16 mouse cellular contexts compared by ENCODE assay signal in genomic region chr11:78777851-78778680, GRCm38 (mm10). TPM values are rescaled to one million over a fixed set of nuclear protein-coding genes. Genes with fewer than 3 reads are reported as not detected.
A peak's percentile ranks its signal among the peaks of the same experiment; 100 is the strongest.
DNase-seq lines count a peak whose midpoint lies in the region; ATAC-seq and TF ChIP-seq lines count a peak whose summit lies in the region.
"Had no signal": no experiment of that assay in that cellular context is flagged by ENCODE, and none has a peak within 500 bp of the region (broad histone marks: within the 10 kb centered on the region; RNA-seq: fewer than 3 reads in every experiment).

No protein-coding gene starts in this region.

- H3K79me2 ChIP-seq in liver, adult 2 months (ENCODE audit: control insufficient read depth, insufficient read depth, low read length): no peaks in the 10 kb centered on the region

- H3K9ac ChIP-seq in liver, adult 2 months (ENCODE audit: low read depth, low read length): no peak overlapping the region
- no peak overlapping the region for H3K9ac ChIP-seq in liver, embryonic 11.5 days (ENCODE audit: low read depth, low read length)
- H3K9ac ChIP-seq in embryonic facial prominence, embryonic 13.5 days: peak overlapping the region; percentile 36; the same call in 1 of the 2 replicates
- H3K9ac ChIP-seq: hindbrain, embryonic 15.5 days had no signal

- ATAC-seq in liver, embryonic 11.5 days (replicated peaks; ENCODE audit: low FRiP score): no peak
- ATAC-seq in embryonic facial prominence, embryonic 13.5 days (ENCODE audit: insufficient number of reproducible peaks, insufficient read depth, low FRiP score, low TSS enrichment, low read depth): no peak
- ATAC-seq: CD4-positive, CD25-positive, alpha-beta regulatory T cell, adult 4 months had no signal

- no peak for TF ChIP-seq CTCF in liver, adult 2 months (IDR thresholded peaks at IDR 0.05; ENCODE audit: low read depth, low read length)
- no peak for TF ChIP-seq CTCF in brain, embryonic 14.5 days (IDR thresholded peaks at IDR 0.05; ENCODE audit: borderline replicate concordance, extremely low read depth, insufficient read depth, insufficient read length)

- 0 out of 2 replicates have a peak, but pooled peaks cover 3% of the 10 kb centered on the region for H3K4me1 ChIP-seq in liver, adult 2 months (ENCODE audit: control insufficient read depth, insufficient read depth, low read length)
- no peaks in the 10 kb centered on the region for H3K4me1 ChIP-seq in liver, embryonic 11.5 days (replicated peaks; ENCODE audit: control insufficient read depth, insufficient read depth, low read length)
- H3K4me1 ChIP-seq in embryonic facial prominence, embryonic 13.5 days: peaks cover 11% of the 10 kb centered on the region
- H3K4me1 ChIP-seq: hindbrain, embryonic 15.5 days had no signal

- no peaks in the 10 kb centered on the region for H3K9me3 ChIP-seq in liver, embryonic 11.5 days (ENCODE audit: control insufficient read depth, low read length)
- H3K9me3 ChIP-seq in embryonic facial prominence, embryonic 13.5 days: no peaks in the 10 kb centered on the region
- H3K9me3 ChIP-seq: hindbrain, embryonic 15.5 days had no signal

- no peak overlapping the region; the same call in 1 of the 2 replicates for H3K4me2 ChIP-seq in liver, embryonic 11.5 days
- H3K4me2 ChIP-seq in embryonic facial prominence, embryonic 13.5 days: no peak overlapping the region
- H3K4me2 ChIP-seq: hindbrain, embryonic 15.5 days had no signal

- H3K27me3 ChIP-seq in liver, adult 2 months (ENCODE audit: control insufficient read depth, insufficient read depth, low read length): no peaks in the 10 kb centered on the region
- no peaks in the 10 kb centered on the region for H3K27me3 ChIP-seq in liver, embryonic 11.5 days (replicated peaks; ENCODE audit: control insufficient read depth, insufficient read depth, low read length)
- no peaks in the 10 kb centered on the region for H3K27me3 ChIP-seq in embryonic facial prominence, embryonic 13.5 days
- H3K27me3 ChIP-seq: hindbrain, embryonic 15.5 days had no signal

- DNase-seq in liver, adult 2 months (ENCODE audit: extremely low read depth, low read depth, low spot score): peak; percentile 86
- DNase-seq in liver, embryonic 11.5 days (ENCODE audit: low spot score): no peak
- peak; percentile 72 for DNase-seq in brain, embryonic 14.5 days (ENCODE audit: low read depth)
- DNase-seq in kidney, postnatal 10 days: peak; percentile 51
- DNase-seq in spleen, postnatal 10 days (ENCODE audit: low spot score in 2 of 2): no peak
- no peak for DNase-seq in spleen, adult 18-20 months
- DNase-seq: adrenal gland, postnatal 10 days; cerebellum, adult 2 months; gastrocnemius, postnatal 10 days; heart, adult 2 months; lung, adult 18-20 months; right cerebral cortex, postnatal 14 days; thymus, adult 2 months had no signal

- H3K27ac ChIP-seq in liver, adult 2 months (replicated peaks; ENCODE audit: insufficient read depth, low read depth, low read length): no peak overlapping the region
- no peak overlapping the region for H3K27ac ChIP-seq in liver, embryonic 11.5 days (ENCODE audit: low read depth, low read length)
- H3K27ac ChIP-seq in embryonic facial prominence, embryonic 13.5 days: no peak overlapping the region
- H3K27ac ChIP-seq: heart, adult 2 months; hindbrain, embryonic 15.5 days had no signal

- no peak overlapping the region for H3K4me3 ChIP-seq in liver, adult 2 months (ENCODE audit: insufficient read depth, low read depth, low read length)
- H3K4me3 ChIP-seq in liver, embryonic 11.5 days (ENCODE audit: low read depth, low read length): no peak overlapping the region
- H3K4me3 ChIP-seq in embryonic facial prominence, embryonic 13.5 days: no peak overlapping the region
- H3K4me3 ChIP-seq: heart, adult 2 months; hindbrain, embryonic 15.5 days had no signal

- no peak for TF ChIP-seq POLR2A in liver, adult 2 months (IDR thresholded peaks at IDR 0.05; ENCODE audit: extremely low read depth, insufficient read depth, low read length)
- no peak for TF ChIP-seq POLR2A in brain, embryonic 14.5 days (IDR thresholded peaks at IDR 0.05; ENCODE audit: borderline replicate concordance, extremely low read depth, insufficient read depth, insufficient read length, poor library complexity, severe bottlenecking)

- H3K36me3 ChIP-seq in liver, adult 2 months (ENCODE audit: control insufficient read depth, insufficient read depth, low read length): no peaks in the 10 kb centered on the region
- H3K36me3 ChIP-seq in liver, embryonic 11.5 days (ENCODE audit: control insufficient read depth, insufficient read depth, low read length): no peaks in the 10 kb centered on the region
- H3K36me3 ChIP-seq in embryonic facial prominence, embryonic 13.5 days: no peaks in the 10 kb centered on the region
- H3K36me3 ChIP-seq: hindbrain, embryonic 15.5 days had no signal

- WGBS in liver, adult 2 months: 60% methylated on average over 10 of the region's 10 CpGs
- WGBS in liver, embryonic 11.5 days: 69% methylated on average over 10 of the region's 10 CpGs
- WGBS in embryonic facial prominence, embryonic 13.5 days: 52% methylated on average over 10 of the region's 10 CpGs

RNA-seq across cellular contexts. Expression of gene Ccnq, which starts 26.5 kb away (rescaled TPM):
- total RNA-seq in liver, adult 2 months (2014; rRNA removed): 13.4 and 14.1 TPM in 2 replicates
- 23.4 and 27.9 TPM in 2 replicates for polyA plus RNA-seq in liver, adult 2 months (2012; rRNA removed)
- polyA plus RNA-seq in liver, embryonic 11.5 days (2014; fragmentation: Nextera tagmentation; extraction: Ambion mirVana): 47.9 and 52.3 TPM in 2 replicates
- 31.7 and 52.6 TPM in 2 replicates for polyA plus RNA-seq in brain, embryonic 14.5 days (2012; rRNA removed)
- polyA plus RNA-seq in embryonic facial prominence, embryonic 13.5 days (2015; fragmentation: Nextera tagmentation; extraction: Ambion mirVana): 46.4 and 48.1 TPM in 2 replicates

RNA-seq across cellular contexts. Expression of gene Lyrm9, which starts 48.3 kb away (rescaled TPM):
- 17.7 and 20.6 TPM in 2 replicates for total RNA-seq in liver, adult 2 months (2014; rRNA removed)
- polyA plus RNA-seq in liver, adult 2 months (2012; rRNA removed): 13.6 and 15.2 TPM in 2 replicates
- polyA plus RNA-seq in liver, embryonic 11.5 days (2014; fragmentation: Nextera tagmentation; extraction: Ambion mirVana): 28.7 and 31.0 TPM in 2 replicates
- 18.8 and 22.8 TPM in 2 replicates for polyA plus RNA-seq in brain, embryonic 14.5 days (2012; rRNA removed)
- 11.1 and 11.8 TPM in 2 replicates for polyA plus RNA-seq in embryonic facial prominence, embryonic 13.5 days (2015; fragmentation: Nextera tagmentation; extraction: Ambion mirVana)

Comparison
In these comparisons a context has a peak if more than half of its experiments do, and no peak if none do; other contexts are left out.
1. DNase-seq: peak in liver, adult 2 months (single experiment), brain, embryonic 14.5 days (single experiment) and kidney, postnatal 10 days (single experiment); none in liver, embryonic 11.5 days (single experiment), spleen, postnatal 10 days (0 of 2) and spleen, adult 18-20 months (0 of 2).